Mouse (Mus musculus) brain, adult 2 months (tissue): ENCODE results near the gene Defb26.

Experiments used
- DNase-seq: peaks from one replicate; pipeline ENCODE4 v3.0.0; 2011; ENCODE audit warnings: low read depth, low spot score

Gene Defb26

DNA sequence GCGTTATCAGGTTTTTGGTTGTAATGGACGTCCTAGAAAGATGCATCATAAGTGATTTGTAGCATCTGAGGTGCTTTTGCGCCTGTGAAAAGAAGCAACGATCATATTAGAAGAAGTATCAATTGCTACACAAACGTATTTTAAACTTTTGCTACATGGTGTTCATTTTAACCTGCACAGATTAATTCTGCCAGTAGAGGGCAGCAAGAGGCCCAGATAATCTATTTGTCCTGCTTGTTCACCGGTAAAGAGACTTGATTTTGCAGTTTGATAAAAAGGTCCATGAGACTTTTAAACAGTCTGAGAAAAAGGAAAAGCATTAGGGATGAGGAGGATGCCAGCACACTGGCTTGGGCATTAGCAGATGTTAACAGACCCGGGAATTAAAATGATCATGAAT, 40.5 kb downstream of the Defb26 start:
- DNase-seq = peak; percentile 56

GRCm38 (mm10) chr2:152464570-152465150, 46.8 kb downstream of the Defb26 start, which contains the start of gene Defb23:
TSS of gene Defb23 (minus strand) at chr2:152464620.
- no peak for DNase-seq

GRCm38 (mm10) chr2:152459241-152459640, 52.3 kb downstream of the Defb26 start:
- DNase-seq = peak; percentile 7
